Mouse (Mus musculus) heart, adult 11 months (tissue): ENCODE measurements at regions not wholly inside any gene's neighbourhood (a gene's known extent, or its start where the extent isn't known, plus 50 kb on each side); places are given as distances from the start of the nearest gene placed in this dataset.
A peak's percentile ranks its signal among the peaks of the same experiment; 100 is the strongest.

Source experiments
- DNase-seq: peaks from one replicate; pipeline ENCODE4 v3.0.0; 2022

DNA sequence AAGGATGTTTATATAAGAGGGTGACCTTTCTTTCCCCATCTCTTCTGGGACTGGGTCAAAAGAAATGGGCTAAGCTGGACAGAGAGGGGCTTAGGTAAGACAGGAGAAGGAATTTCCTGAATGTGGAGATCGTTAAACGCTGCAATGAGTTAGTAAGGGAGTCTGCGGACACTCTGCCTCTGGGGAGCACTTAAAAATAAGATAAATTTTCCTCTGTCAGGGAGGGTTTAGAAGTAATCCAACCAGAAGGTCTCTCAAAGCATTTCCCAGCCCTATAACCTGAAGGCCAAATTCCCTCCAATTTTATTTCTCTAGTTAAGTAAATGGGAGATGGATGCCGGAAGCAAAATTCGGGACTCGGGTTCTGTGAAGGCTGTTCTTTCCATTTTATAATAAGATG lies 367.3 kb upstream of the Nfe2l3 start:
- peak; percentile 62 for DNase-seq

DNA sequence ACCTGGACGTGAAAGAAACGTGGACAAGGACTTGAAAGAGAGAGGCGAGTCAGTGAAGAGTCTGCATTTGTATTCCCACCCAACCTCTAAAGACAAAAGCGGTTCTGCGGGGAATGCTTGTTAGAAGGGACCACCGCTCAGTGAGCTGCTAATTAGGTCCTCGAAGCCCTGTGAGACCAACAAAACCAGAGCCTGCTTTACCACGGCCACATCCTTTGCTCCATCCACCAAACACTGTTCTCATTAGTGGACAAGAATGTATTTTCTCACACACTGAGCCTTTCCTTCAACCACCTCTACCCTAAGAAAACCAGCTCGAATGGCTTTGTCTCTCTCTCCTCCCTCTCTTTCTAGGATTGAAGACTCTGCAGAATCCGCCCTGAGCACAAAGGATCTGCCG lies 365.1 kb upstream of the Nfe2l3 start:
- DNase-seq: peak; percentile 61

DNA sequence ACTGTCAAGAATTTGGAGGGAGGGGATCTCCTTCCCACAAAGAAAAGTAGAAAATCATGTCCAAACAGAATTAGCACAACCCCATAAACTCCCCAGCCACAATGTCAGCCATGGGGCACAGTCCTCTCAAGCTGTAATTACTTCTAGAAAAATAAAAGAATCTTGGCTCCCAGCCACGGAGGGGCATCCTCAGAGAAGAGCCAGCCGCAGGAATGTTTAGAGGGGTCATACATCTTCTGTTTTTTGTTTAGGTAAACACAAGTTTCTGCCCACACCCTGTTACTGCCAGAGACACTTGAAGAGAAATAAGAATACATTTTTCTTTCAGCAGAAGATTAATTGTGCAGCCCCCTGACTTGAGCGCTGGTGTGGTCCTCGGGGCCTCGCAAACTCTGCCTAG lies 362.5 kb upstream of the Nfe2l3 start:
- DNase-seq: peak; percentile 51

DNA sequence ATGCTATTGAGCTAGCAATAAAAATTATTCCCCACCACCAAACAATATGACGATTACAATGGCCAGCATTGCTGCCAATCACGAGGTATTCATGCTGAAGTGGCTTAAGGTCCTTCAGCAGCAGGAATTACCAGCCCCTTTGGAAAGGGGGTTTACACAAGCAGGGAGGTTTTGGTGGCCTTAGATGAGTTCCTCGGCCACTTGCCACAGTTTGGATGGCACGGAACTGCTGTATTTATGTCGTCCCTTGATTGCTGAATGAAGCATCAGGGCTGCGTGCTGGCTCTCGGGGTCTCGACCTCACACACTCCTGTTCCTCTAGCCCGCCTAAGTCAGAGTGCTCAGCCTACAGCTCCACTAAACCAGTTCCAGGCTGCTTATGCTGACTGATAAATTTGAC lies 361.2 kb upstream of the Nfe2l3 start:
- DNase-seq: peak; percentile 72

DNA sequence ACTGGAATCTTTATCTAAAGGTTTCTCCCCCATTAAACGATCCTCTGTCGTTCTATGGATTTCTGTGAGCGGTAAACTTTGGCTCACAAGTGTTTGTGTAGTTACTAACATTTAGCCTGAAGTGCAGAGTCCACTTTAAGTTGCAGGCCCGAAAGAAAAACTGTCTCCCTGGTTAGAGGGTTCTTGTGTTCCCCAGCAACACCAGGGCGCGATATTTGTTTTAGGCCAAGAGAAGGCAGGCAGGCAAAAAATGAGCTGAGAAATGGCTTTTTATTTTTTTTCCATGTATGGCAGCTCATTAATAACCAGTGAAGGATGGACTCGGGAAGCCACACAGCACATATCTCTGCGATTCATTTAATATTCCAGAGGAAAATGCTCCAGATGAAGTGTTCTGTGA lies 357.4 kb upstream of the Nfe2l3 start:
- DNase-seq: no peak

DNA sequence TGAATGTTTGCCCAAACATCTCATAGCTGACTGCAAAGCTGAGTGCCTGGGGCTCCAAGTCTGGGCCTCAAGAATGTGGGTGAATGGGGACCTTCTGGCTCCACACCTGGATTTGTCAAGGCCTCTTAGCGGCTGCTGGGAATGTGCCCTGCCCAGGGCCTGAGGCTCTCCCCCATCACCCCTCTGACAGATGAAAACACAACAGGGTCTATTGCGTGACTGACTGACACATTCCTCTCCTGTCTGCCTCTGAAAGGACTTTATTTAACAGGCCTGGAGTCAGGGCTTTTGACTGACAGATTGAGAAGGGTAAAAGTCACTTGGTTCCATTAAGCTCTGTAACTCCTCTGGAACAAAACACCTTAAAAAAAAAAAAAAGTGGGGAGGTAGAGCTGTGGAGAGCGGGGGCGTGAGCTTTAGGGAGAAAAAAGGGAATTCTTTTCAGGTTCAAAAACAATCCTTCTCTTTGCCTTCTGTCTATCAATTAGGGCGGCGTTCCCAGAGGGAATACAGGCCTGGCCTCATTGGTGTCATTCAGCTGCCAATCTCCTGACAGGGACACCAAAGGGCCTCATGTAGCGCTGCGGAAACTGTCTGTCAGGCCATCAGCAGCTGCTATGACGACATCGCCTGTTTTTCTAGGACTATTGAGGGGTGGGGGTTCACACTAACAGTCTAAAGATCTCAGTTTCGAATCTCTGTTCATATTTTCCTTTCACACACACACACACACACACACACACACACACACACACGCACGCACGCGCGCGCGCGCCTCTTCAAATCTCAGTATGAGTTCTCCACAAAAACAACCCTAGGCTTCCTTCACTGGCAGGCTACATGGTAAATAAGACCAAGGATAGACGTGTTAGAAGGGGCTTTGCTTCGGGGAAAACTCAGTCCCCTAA lies 355.4 kb upstream of the Nfe2l3 start:
- DNase-seq: peak; percentile 87

DNA sequence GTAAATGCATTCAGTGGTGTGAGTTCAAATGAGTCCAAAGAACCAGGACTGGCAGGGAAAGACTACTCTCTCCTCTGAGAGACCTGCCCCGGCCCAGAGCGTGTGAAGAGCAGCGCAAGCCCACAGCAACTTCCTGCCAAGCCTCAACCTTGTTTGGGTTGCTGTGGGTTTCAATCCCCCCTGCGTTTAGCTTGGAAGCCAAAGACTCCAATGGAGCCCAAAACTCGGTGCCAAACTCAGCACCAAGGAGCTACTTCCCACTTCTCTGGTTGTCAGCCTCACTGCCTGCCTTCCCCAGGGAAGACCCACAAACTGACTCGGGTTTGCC lies 354.7 kb upstream of the Nfe2l3 start:
- peak; percentile 96 for DNase-seq

DNA sequence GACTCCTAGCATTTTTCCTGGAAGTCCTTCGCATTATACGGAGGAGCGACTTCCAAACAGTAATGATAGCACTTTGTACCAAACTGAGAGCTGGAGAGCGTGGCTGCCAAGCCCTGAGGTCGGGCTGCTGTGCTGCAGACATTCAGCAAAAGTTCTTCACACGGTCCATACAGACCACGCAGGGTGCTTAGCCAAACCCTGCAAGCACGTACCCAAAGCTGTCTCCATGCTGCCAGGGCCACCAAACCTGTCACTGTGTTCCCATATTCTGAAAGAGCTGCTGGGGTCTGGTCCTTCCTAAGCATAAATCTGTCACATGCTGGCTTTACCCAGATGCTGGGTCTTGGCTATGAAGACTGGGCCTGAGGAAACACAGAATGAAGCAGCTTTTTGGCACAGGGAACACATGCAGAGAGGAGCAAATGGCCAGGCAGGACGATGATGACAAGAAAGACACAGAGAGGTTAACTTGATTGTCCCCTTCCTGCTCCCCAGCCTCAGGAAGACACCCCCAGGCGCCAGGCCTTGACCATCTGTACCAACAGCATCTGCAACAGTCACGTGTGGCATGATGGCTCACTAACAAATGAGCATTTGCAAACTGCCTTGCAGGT lies 354.0 kb upstream of the Nfe2l3 start:
- peak; percentile 94 for DNase-seq

DNA sequence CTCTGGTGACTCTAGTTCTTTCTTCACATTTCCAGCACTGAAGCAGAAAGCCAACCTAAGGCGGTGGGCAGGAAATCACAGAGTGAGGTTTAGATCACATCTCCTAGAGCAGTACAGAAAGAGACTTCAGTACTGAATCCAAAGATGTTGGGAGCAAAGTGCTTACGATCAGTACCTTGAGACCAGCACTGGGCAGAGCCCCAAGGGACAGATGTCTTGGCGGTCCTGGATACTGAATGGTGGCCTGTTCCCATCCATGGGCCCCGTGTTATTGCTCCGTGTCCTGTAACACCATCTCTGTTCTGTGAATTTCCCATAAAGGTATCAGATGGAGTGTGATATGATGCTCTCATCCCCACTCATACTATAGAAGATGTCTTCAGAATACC lies 353.5 kb upstream of the Nfe2l3 start:
- DNase-seq: no peak

DNA sequence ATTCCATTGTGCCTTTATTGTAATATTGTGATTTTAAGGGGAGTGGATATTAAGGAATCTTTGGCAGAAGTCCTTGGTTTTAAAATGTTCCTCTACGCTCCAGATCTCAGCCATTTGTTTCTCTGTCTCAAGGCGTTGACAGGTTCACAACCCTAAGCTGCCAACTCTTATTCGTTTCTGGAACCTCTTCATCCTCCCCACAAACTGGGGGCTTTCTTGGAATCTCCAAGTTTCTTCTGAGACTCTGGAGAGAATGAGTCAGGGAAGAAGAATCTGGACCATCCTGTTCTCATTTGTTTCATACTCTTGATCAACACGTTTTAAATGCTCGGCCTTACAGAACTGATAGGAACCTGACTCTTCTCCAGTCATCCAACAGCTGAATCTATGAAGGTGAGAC lies 351.4 kb upstream of the Nfe2l3 start:
- peak; percentile 94 for DNase-seq

DNA sequence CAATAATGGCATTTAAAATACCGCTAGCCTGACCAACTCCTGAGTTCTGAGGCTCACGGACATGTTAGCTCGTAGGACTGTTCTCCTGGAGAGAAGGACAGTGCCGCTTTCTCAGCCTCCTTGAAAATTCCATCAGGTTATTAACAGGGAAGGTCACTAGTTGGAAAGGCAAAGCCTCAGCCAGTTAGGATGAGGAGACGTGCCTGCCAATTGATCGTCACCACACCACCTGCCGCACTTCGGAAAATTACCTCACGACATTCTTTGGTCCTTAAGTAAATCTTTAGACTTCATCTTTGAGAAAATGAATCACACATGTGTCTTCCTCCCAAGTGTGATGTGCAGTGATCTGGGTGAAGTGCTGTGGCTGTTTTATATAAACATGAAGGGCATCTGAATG lies 347.8 kb upstream of the Nfe2l3 start:
- peak; percentile 84 for DNase-seq

DNA sequence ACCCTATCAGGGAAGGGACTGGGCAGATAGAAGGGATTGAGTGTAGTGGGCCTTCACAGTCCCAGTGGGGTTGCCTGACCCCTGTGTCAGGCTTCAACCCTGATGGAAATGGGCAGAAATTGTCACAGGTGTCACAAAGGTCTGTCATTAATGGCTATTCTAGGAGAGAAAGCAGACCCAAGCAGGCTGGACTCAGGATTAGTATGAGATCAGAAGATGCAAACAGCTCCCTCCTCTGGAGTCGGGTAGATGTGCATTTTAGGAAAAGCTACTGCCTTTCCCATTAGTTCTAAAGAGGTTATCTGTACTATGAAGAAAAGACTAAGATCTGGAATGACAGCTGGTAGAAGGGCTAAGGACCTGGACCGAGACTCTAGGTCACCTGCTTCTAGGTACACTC lies 346.9 kb upstream of the Nfe2l3 start:
- peak; percentile 78 for DNase-seq

DNA sequence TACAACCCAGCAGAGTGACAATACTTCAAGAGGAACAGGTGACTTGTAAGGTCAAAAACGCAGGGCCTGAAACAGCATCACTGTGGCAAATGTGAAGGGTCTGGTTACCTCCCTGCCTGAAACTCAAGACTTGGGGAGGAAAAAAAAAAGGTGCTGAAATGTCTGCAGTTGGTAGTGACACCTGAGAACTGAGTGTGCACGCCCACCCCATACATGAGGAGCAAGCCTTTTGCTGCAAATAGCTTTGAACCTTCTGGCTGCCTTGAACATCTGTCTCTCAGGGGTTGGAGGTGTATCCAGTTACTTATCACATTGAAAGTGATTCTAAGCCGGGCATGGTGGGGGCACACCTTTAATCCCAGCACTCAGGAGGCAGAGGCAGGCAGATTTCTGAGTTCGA lies 346.1 kb upstream of the Nfe2l3 start:
- peak; percentile 78 for DNase-seq

DNA sequence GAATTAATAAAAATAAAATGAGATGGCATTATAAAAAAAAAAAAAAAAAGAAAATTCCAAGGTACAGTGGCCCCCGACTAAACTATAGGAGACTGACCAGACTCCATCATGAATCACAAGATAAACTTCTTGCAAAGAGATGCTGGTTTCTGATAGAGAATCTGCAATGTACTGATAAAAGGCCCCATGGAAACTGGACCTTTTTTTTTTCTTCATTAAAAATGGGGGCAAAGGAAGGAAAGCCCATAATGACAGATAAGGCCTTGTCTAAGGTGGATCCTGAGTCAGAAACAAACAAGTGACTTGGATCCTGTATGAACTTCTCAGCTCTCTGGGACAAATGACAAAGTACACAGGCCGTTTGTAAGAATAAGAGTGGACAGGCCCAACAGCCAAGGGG lies 344.7 kb upstream of the Nfe2l3 start:
- no peak for DNase-seq

DNA sequence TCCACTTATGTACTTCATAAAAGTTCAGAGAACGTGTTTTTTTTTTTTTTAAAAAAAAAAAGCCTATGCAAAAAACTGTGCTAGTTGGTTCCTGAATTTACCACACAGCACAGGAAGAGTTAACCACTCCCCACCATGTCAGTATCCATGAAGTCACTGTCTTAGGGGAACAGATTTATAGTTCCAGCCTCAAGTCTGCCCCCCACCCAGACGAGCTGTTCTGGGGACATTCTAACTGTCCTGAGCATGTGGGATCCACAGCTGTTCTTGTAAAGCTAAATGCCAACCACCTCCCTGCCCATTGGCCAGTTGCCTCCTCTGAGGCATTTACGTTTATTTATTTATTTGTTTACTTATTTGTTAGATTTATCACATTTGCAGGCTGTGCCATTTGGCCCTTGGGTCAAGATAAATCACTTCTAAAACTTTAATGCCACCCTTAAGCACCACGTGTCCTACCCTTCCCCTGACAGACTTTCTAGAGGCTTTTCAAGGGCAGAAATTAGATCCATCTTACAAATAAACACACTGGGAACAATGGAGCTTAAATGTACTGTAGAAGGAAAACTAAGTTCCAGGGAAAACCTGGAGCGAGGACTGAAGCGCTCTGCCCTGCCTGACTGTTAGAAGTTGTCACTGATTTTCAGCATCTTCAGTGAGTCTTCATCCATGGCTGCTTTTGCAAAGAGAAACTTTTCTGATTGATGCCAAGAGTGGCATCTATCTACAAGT lies 343.7 kb upstream of the Nfe2l3 start:
- peak; percentile 42 for DNase-seq

DNA sequence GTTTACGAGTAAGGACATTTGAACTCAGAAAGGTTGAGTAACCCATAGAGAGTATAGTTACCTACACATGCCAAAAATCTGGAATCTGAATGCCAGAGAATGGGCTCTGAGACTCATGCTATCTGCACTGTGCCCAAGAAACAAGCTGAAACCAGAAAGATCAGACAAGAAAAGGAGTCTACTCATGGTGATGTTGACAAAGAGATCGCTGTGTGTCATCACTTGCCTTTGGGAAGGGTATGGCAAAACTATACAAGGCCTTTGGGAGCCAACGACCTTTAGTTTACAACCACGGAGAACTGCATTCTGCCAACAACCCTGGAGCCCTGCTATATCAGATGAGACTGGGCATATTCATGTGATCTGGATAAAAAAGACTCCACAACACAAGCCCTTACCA lies 339.3 kb upstream of the Nfe2l3 start:
- DNase-seq: peak; percentile 37

DNA sequence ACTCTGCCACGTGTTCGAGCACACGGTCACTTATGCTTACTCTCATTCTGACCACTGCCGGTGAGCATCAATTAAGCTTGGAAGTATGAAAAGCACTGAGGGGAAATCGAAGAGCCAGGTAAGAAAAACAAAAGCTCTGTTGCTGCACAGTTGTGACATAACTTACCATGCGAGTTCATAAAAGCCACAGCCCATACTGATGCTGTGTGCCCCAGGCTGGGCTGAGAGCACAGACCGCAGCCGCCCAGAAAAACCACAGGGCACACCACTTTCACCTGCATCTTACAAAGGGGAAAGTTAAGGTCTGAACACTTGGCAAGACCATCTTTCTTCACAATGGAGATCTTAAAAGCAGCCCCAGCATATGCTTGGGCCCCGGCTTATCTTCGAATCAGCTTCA lies 338.2 kb upstream of the Nfe2l3 start:
- DNase-seq: peak; percentile 61

DNA sequence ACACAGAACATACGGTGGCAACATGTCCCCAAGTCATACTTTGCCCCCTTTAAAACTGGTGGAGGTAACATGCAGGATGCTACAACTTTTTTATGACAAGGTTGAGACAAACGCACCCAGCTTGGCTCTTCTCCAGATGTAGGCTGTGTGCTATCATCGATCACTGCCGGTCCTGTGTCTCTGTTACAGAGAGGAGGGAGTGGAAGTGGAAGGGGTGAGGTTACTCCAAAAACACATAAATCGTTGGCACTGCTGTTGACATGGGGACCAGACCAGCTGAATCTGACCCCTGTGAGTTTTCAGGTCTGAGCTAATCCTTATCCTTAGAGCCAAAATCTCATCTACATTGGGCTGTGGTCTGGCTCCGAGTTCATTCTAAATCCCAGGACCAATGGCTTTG lies 335.0 kb upstream of the Nfe2l3 start:
- DNase-seq: peak; percentile 80

DNA sequence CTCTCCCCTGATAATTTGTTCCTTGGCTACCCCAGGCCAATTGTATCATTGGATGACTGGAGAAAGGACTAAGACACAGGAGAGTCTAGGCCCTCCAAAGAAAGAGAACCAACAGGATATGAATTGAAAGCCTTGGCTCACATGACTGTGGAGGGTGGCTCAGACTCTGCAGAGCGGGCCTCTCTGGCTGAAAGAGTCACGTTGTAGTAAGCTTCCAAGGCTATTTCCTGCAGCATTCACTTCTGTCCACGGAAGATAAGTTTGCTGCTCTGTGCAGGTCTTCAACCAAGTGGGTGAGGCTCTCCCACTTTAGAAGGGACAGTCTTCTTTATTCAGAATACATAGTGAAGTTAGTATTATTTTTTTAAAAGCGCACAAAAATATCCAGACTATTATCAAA lies 332.1 kb upstream of the Nfe2l3 start:
- DNase-seq: peak; percentile 54

DNA sequence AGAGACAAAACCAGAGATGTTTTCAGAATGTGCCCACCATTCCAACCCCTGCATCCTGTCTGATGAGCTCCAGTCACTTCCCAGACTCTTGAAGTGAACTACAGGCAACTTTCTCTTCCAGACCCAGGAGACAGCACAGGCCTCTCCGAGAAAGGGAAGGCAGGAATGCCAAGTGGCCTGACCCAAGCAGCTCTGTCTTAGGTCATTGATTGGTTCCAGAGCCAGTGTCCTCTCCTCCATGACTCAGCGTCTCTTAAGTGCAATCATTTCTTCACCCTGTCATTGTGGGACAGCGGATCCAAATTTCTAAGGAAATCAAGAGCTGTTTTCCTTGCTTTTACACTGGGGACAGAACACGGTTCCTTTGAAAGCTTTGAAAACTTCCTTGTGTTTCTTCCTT lies 329.2 kb upstream of the Nfe2l3 start:
- DNase-seq: peak; percentile 96

DNA sequence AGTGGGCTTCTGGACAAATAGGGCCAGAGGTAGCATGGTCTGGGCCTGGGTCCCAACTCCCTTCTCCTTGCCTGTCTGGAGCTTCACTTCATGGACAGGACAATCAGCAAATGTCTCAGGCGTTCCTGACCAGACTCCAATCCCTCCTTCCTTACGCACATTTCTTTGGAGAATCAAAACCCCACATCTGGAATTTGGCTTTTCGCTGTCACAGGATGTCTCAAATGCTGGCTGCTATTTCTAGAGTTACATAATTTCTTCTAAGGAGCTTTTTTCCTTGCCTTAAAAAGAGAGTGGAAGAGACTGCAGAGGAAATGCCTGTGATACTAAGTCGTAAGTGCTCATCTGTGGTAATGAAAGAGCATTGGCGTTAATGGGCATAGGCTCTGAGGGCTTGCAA lies 328.1 kb upstream of the Nfe2l3 start:
- peak; percentile 96 for DNase-seq

DNA sequence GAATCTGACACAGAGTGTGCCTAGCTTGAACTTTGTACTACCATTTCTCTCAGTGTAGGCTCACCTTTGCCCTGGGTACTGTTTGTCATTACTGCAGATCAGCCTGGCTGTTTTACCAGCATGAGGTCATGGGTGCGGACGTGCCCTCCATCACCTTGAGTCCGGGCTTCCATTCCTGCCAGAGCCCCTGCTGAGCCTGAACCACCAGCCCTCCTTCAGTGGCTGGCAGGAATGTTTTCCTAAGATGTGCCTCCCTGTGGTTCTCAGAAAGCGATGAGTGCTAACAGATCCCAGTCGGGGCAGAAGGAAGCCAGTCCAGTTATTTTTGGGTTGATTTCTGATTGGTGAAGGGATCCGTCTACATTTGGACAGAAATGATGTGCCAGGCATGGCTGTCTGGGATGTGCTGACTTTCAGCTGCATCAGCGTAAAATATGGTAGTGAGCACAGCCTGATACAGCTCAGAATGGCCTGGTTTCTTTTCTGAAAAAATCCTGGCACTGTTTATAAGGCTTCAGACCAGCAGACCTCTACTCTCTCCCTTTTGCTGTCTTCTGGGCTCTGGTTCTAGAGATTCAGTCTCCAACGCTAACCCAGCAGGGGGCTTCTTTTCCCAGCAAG lies 324.0 kb upstream of the Nfe2l3 start:
- DNase-seq: peak; percentile 87

DNA sequence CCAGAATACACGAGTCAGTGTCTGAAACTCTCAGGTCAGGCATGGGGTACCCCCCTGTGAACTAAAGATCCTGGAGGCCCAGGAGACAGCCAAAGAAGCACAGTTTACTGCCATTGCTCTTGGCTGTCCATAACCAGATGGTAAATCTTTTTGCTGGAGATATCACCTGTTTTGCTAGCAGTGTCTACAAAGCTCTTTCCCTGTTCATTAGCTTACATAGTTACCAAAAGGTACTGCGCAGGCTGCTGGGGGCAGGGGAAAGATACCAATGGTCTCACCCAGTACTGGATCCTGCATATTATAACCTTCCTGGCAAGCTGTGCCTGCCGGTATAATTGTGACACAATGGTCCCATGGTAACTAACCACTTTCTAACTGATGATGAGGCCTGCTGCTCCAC lies 321.9 kb upstream of the Nfe2l3 start:
- DNase-seq: peak; percentile 71
